Mouse (Mus musculus): Measurements from ENCODE around the gene Crebl2. TPM values are rescaled to one million over a fixed set of nuclear protein-coding genes. Genes with fewer than 3 reads are reported as not detected.

Gene Crebl2
- polyA plus RNA-seq, 1 experiment: 10.9 TPM

DNA sequence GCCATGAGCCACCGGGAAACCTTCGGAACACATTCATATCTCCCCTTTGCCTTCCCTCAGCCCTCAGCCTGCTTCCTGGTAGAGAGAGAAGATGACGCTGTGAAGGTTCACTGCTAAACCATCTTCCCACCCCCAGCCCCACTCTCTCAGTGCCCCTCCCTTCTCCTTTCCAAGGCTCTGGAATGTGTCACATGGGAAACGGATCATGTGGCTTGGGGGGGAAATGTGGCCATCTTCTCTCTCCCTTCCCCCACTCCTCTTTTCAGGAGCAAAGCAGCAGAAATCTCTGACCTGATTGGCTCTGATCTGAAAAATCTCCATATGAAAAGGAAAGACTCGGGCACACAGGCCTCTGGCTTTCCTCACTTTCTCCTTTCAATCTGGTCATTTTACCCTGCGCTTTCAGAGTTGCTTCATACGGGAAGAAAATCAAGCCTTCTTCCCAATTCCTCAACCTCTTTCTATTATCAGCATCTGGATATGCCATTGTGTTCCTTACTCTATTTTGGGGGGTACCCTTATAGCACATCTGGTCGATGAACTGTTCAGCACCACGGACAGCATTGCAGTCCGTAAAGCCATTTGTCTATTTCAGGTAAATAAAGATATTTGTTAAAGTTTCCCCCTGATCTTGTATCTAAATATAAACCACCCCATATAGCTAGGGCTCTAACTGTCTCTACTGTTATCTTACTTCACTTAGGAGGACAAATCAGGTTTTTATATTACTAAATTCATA, 57.9 kb downstream of the Crebl2 start:
- no peaks in the 10 kb centered on the region for H3K4me1 ChIP-seq (ENCODE audit: control insufficient read depth, insufficient read depth, insufficient read length)
- H3K27me3 ChIP-seq (ENCODE audit: control insufficient read depth, insufficient read depth, low read length): no peaks in the 10 kb centered on the region
- TF ChIP-seq POLR2A (IDR thresholded peaks at IDR 0.05; ENCODE audit: low read depth, low read length): no peak
- no peak for TF ChIP-seq CTCF (IDR thresholded peaks at IDR 0.05; ENCODE audit: extremely low read depth, insufficient read depth, insufficient read length, insufficient replicate concordance)
- H3K4me3 ChIP-seq (ENCODE audit: extremely low read depth, insufficient read depth, insufficient read length): no peak overlapping the region
- 61% methylated on average over 10 of the region's 10 CpGs for whole genome bisulfite sequencing
- H3K36me3 ChIP-seq (ENCODE audit: control insufficient read depth, insufficient read depth, low read length): no peaks in the 10 kb centered on the region; the same call in 1 of the 2 replicates
- DNase-seq (ENCODE audit: low read depth in 1 of 2, low spot score in 2 of 2): no peak
- no peak overlapping the region for H3K27ac ChIP-seq (ENCODE audit: insufficient read depth, low read length)

DNA sequence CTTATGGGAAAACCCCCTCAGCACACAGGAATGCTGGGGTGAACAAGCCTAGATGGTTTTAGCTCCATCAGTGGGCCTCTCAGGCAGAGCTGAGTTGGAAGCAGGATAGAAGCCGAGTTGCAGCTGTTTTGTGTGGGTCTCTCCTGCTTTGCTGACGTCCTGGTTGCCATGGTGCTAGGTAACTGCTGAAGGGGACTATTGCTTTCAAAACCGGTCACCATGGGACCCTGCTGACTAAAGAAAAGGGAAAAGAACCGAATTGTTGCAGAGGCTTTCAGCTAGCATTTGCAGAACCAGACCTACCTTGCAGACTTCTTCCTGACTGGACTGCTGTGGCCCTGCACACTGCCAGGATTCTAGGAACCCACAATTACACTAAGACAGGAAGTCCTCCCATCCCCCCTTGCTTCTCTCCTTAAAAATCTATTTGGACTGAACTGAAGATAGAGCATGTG, 58.6 kb downstream of the Crebl2 start:
- Histone ChIP-seq H3K4me1 (ENCODE audit: control insufficient read depth, insufficient read depth, insufficient read length) (no peaks in the 10 kb centered on the region), H3K27me3 (ENCODE audit: control insufficient read depth, insufficient read depth, low read length) (no peaks in the 10 kb centered on the region), H3K27ac (ENCODE audit: insufficient read depth, low read length) (no peak overlapping the region), H3K36me3 (ENCODE audit: control insufficient read depth, insufficient read depth, low read length) (no peaks in the 10 kb centered on the region; the same call in 1 of the 2 replicates), H3K4me3 (ENCODE audit: extremely low read depth, insufficient read depth, insufficient read length) (no peak overlapping the region)
- TF ChIP-seq POLR2A (IDR thresholded peaks at IDR 0.05; ENCODE audit: low read depth, low read length): no peak
- no peak for TF ChIP-seq CTCF (IDR thresholded peaks at IDR 0.05; ENCODE audit: extremely low read depth, insufficient read depth, insufficient read length, insufficient replicate concordance)
- no peak for DNase-seq (ENCODE audit: low read depth in 1 of 2, low spot score in 2 of 2)
- WGBS: 45% methylated on average over 4 of the region's 4 CpGs

DNA sequence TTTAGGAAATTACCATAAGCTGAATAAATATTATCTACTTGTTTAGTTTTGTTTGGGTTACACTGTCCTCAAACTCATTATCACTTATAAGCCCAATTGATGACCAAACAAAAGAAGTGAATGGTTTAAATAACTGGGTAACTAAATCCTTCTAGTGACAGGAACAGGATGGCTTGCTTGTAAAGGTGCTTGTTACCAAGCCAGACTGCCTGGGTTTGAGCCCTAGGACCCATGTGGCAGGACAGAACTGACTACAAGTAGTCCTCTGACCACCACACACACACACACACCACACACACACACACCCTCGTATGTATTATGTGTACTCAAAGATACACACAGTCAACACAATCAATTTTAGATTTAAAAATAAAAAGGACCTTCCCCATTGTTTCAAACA, 59.8 kb downstream of the Crebl2 start:
- Histone ChIP-seq H3K4me3 (ENCODE audit: extremely low read depth, insufficient read depth, insufficient read length) (no peak overlapping the region), H3K36me3 (ENCODE audit: control insufficient read depth, insufficient read depth, low read length) (no peaks in the 10 kb centered on the region; the same call in 1 of the 2 replicates), H3K27ac (ENCODE audit: insufficient read depth, low read length) (no peak overlapping the region), H3K4me1 (ENCODE audit: control insufficient read depth, insufficient read depth, insufficient read length) (no peaks in the 10 kb centered on the region), H3K27me3 (ENCODE audit: control insufficient read depth, insufficient read depth, low read length) (no peaks in the 10 kb centered on the region)
- no peak for DNase-seq (ENCODE audit: low read depth in 1 of 2, low spot score in 2 of 2)
- TF ChIP-seq CTCF (IDR thresholded peaks at IDR 0.05; ENCODE audit: extremely low read depth, insufficient read depth, insufficient read length, insufficient replicate concordance) (no peak), POLR2A (IDR thresholded peaks at IDR 0.05; ENCODE audit: low read depth, low read length) (no peak)
- 90% methylated on average over 1 of the region's 1 CpGs for WGBS

DNA sequence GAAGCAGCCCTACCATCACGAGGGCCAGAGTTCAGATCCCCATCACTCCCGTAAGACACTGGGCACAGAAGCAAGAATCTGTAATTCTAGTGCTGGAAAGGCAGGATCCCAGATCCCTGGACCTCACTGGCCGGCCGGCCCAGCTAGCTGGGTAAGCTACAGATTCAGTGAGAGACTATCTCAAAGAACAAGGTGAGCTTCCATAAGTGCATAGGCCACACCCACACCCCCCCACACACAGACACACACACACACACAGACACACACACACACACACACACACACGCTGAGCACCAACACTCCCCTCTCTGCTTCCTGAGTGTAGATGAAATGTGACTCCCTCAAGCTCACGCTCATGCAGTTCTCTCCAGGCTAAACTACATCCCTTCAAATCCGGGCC, 60.5 kb downstream of the Crebl2 start:
- TF ChIP-seq CTCF (IDR thresholded peaks at IDR 0.05; ENCODE audit: extremely low read depth, insufficient read depth, insufficient read length, insufficient replicate concordance) (no peak), POLR2A (IDR thresholded peaks at IDR 0.05; ENCODE audit: low read depth, low read length) (no peak)
- 86% methylated on average over 7 of the region's 7 CpGs for WGBS
- Histone ChIP-seq H3K27me3 (ENCODE audit: control insufficient read depth, insufficient read depth, low read length) (no peaks in the 10 kb centered on the region), H3K4me3 (ENCODE audit: extremely low read depth, insufficient read depth, insufficient read length) (no peak overlapping the region), H3K4me1 (ENCODE audit: control insufficient read depth, insufficient read depth, insufficient read length) (no peaks in the 10 kb centered on the region), H3K27ac (ENCODE audit: insufficient read depth, low read length) (no peak overlapping the region), H3K36me3 (ENCODE audit: control insufficient read depth, insufficient read depth, low read length) (no peaks in the 10 kb centered on the region; the same call in 1 of the 2 replicates)
- DNase-seq (ENCODE audit: low read depth in 1 of 2, low spot score in 2 of 2): no peak

DNA sequence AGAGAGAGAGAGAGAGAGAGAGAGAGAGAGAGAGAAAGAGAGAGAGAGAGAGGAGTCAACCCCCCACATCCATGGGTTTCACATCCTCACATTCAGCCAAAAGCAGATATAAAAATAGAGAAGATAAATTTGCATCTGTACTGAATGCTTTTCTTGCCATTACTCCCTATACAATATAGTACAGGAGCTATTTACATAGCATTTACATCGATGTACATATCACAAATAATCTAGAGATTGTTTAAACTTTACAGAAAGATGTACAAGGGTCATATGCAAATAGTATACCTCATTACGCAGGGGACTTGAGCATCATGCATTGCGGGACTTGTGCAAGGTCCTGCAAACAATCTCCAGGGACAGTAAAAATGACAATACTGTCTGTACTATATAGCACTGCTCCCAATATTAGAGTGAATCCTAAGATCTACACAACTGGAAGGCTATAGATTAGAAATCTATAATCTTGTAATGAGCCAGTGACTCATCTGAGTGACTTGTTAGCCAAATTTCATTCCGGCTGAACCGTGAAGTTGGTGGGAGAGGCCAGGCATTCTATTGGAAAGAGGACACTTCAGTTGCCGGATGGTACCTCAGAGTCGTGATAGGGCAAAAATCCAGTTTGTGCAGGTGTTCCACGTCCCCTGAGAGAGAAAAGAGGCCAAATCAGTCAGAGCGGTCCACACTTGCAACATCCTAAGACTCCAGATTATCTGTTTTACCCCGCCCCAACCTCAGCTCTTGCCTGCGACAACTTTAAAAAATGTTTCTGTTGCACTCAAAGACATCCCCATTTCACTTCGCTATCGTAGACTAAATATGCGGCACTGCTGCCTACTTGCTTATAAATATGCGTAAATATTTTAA, 66.8 kb downstream of the Crebl2 start:
- peak overlapping the region; percentile 23 for H3K4me3 ChIP-seq (ENCODE audit: extremely low read depth, insufficient read depth, insufficient read length)
- TF ChIP-seq CTCF (IDR thresholded peaks at IDR 0.05; ENCODE audit: extremely low read depth, insufficient read depth, insufficient read length, insufficient replicate concordance) (no peak), POLR2A (IDR thresholded peaks at IDR 0.05; ENCODE audit: low read depth, low read length) (no peak)
- H3K27me3 ChIP-seq (ENCODE audit: control insufficient read depth, insufficient read depth, low read length): no peaks in the 10 kb centered on the region
- H3K27ac ChIP-seq (ENCODE audit: insufficient read depth, low read length): peak overlapping the region; percentile 99; the same call in 1 of the 2 replicates
- H3K4me1 ChIP-seq (ENCODE audit: control insufficient read depth, insufficient read depth, insufficient read length): peaks cover 5% of the 10 kb centered on the region; the same call in 1 of the 2 replicates
- WGBS: 21% methylated on average over 15 of the region's 15 CpGs
- DNase-seq (ENCODE audit: low read depth in 1 of 2, low spot score in 2 of 2): no peak
- no peaks in the 10 kb centered on the region for H3K36me3 ChIP-seq (ENCODE audit: control insufficient read depth, insufficient read depth, low read length)

DNA sequence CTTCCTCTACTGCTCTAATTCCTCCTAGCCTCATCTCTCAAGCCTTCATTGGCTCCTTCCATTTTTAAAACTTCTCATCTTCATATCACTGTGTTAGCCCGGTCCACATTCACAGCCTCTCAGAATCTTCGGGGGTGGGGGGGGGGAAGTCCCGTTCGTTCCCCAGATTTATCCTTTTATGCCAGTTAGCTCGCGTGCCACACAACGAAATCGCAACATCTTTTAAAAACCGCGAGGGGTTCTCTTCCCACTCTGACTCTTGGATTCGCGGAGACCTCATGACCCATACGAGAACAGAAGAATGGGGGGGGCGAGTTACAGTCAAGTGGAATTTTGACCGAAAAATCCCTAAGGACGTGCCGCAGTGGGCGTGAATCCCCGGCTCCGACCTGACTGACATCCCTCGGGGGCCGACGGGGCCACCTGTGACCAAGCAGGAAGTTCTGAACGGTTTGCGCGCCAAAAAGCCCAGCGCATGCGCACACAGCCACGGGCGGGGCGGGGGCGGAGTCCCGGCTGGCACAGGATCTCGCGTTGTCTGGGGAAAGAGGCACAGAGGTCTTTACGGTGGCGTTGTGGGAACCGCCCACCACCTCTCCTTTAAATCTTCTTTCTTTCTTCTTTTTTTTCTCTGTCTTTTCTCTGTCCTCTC, 67.6 kb downstream of the Crebl2 start:
- Histone ChIP-seq H3K4me1 (ENCODE audit: control insufficient read depth, insufficient read depth, insufficient read length) (peaks cover 5% of the 10 kb centered on the region; the same call in 1 of the 2 replicates), H3K36me3 (ENCODE audit: control insufficient read depth, insufficient read depth, low read length) (no peaks in the 10 kb centered on the region), H3K27me3 (ENCODE audit: control insufficient read depth, insufficient read depth, low read length) (no peaks in the 10 kb centered on the region), H3K27ac (ENCODE audit: insufficient read depth, low read length) (peak overlapping the region; percentile 99), H3K4me3 (ENCODE audit: extremely low read depth, insufficient read depth, insufficient read length) (peak overlapping the region; percentile 85)
- WGBS: under 1% methylated on average over 38 of the region's 38 CpGs
- DNase-seq (ENCODE audit: low read depth in 1 of 2, low spot score in 2 of 2): peak; percentile 91 to 96
- TF ChIP-seq CTCF (IDR thresholded peaks at IDR 0.05; ENCODE audit: extremely low read depth, insufficient read depth, insufficient read length, insufficient replicate concordance) (no peak), POLR2A (IDR thresholded peaks at IDR 0.05; ENCODE audit: low read depth, low read length) (peak; percentile 84)

Measured in spleen, adult 2 months (tissue).